Mouse (Mus musculus) lung, postnatal 0 days (tissue): ENCODE results near the gene Cdkl3.
A peak's percentile ranks its signal among the peaks of the same experiment; 100 is the strongest.

Experiments
- CTCF ChIP-seq: IDR thresholded peaks from 2 replicates; pipeline ENCODE4 v1.5.1; 2016; ENCODE audit warnings: antibody characterized with exemption, mild to moderate bottlenecking
- EP300 ChIP-seq: IDR thresholded peaks from 2 replicates; pipeline ENCODE4 v1.6.1; 2016; ENCODE audit warnings: antibody characterized with exemption, mild to moderate bottlenecking, control low read depth

DNA sequence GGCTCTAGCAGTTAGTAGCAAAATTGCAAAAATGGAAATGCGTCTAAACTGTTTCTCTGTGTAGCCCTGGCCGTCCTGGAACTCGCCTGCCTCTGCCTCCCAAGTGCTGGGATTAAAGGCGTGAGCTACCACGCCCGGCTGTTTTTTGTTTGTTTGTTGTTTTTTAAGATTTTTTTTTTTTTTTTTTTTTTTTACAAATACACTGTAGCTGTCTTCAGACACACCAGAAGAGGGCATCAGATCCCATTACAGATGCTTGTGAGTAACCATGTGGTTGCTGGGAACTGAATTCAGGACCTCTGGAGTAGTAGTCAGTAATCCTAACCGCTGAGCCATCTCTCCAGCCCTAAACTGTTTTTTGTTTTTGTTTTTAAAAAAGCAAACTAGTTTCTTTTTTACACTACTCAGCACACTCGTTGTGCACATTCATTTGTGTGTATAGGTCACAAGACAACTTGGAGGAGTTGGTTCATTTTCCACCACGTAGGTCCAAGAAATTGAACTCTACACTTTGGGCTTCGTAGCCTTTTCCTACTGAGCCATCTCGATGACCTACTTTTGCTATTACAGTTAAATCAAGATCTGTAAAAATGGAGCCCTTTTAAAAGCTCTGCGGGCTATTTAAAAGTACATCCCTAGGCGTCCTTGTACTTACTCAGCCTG is 1.0 kb upstream of the Cdkl3 start:
- TF ChIP-seq CTCF (peak; percentile 21), EP300 (no peak)
